Mouse (Mus musculus) retina, postnatal 7 days (tissue): ENCODE data around the gene Osbpl2.
A peak's percentile ranks its signal among the peaks of the same experiment; 100 is the strongest.
"Not testable (repeated sequence)": the region's sequence is repeated elsewhere in the genome, so short reads cannot be mapped to it uniquely, and the experiment has no call there.

Experiments
- DNase-seq: peaks from one replicate; pipeline ENCODE4 v3.0.0-alpha.2; 2012; ENCODE audit warnings: low read depth, low spot score

Gene Osbpl2

GRCm38 (mm10) chr2:180154796-180155195 lies 35.7 kb downstream of the Osbpl2 start:
- no peak for DNase-seq

GRCm38 (mm10) chr2:180158627-180159026 lies 39.5 kb downstream of the Osbpl2 start:
- DNase-seq: no peak

GRCm38 (mm10) chr2:180165855-180166254 lies 46.7 kb downstream of the Osbpl2 start:
- no peak for DNase-seq

DNA sequence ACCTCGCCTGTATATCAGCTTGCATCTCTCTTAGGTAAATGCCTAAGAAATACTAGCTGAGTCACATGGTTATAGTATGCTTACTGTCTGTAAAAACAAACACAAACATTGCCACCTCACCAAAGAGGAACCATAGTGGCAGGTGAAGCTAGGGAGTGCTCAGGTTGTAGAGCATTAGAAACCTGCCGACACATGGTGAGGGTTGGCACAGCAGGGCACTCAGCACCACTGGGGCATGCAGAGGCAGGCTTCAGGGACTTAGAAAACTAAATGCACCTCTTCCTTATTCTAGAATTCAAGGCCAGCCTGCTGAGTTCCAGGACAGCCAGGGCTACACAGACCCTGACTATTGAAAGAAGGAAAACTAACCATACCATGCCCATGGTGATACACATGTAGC lies 47.8 kb downstream of the Osbpl2 start:
- no peak for DNase-seq

DNA sequence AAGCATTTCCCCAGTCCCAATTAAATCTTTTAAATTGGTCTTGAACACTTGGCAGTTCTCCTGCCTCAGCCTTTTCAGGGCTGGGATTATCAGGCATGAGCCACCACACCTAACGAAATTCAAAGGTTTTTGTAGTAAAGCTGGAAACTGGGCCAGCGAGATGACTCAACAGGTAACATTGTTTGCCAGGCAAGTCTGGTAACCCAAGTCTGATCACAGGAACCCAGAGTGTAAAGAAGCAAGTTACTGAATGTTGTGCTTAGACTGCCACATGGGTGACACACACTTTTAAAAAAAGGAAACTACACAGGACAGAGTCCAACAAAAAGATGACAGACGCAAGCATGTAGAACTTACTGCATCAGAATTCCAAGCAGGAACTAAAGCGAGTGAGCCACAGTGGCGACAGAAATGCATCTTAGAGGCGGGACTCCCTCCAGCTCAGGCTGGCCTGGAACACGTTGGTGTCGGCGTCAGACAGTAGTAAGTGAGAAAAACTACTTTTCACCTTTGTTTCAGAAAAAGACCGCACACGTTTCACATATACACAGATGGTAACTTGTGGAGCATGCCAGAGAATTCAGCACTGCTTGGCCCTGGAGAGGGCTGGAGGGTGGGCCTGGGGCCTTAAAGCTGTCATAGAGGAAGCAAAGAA lies 51.2 kb downstream of the Osbpl2 start:
- no peak for DNase-seq

DNA sequence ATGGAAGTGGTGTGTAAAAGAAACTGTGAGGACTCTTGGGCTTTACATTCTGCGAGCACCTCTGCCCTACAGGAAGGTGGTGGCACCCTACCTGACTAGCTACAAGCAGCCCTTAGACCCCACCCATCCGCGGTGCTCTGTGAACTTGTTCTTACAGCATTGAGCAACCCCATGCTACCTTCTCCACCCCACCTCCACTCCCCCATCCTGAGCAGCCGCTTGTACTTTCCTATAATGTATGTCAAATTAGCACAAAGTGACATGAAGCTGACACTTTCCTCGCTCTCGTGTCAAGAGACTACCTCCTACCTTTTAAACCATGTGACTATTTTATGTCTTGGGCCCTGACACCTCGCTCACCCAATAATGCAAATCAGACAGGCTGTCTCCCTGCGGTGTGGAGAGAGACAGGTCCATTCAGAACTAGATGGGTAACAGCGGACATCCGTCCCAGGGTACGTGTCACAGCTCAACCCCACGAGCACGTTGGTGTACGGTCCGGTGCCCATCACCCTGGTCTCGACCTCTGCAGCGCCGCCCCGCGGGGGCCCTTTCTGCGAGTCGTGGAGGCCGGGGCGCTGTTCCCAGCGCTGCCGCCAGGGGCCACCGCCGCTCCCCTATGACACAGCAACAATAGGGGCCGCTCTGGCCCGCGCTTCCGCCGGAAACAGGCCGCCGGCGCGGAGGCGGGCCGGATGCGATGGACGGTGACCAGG lies 51.9 kb downstream of the Osbpl2 start, which contains the start of gene Adrm1:
Adrm1 (plus strand) TSS at position 680 of the 716 bp plus-strand sequence.
- DNase-seq: peak; percentile 94

GRCm38 (mm10) chr2:180171522-180172070 lies 52.5 kb downstream of the Osbpl2 start:
- DNase-seq: no peak

- no peak for DNase-seq
Measured at GRCm38 (mm10) chr2:180172152-180172551, 53.0 kb downstream of the Osbpl2 start.

DNA sequence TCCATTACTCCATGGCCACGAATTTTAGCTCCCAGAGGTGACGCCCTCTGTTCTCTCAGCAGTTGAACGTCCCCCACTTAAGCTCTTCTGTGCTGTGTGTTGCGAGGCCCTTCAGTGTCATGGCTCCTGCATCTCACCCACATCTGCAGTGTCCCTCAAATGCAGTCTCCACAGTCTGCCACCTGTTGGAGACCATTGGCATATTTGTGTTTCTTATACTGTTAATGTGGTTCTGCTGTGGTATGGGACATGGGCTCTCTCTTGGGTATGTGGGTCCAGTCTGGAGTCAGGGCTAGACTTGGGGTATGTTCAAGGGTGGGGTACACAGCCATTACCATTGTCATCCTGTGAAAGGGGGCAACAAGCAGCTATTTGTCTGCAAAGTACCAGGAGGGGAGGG lies 54.1 kb downstream of the Osbpl2 start:
- no peak for DNase-seq

- DNase-seq: not testable (repeated sequence)
Measured at GRCm38 (mm10) chr2:180173711-180174110, 54.6 kb downstream of the Osbpl2 start.

DNA sequence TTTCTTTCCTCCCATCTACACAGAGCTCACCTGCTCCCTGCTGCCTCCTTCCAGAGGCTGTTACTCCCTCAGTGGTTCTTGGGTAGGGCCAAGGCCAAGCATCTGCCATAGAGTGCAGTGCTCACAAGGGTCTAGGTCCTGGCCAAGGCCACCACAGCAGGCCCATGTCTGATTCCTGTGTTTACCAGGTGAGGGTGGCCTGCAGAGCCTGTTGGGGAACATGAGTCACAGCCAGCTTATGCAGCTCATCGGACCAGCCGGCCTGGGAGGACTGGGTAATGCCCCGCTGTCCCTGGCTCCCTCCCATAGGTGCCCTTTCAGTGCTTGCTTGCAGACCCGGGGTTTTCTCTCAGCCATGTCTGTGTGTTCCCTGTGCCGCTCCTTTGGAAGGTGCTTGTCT lies 55.0 kb downstream of the Osbpl2 start:
- DNase-seq: no peak

- no peak for DNase-seq
Measured at GRCm38 (mm10) chr2:180175725-180176124, 56.6 kb downstream of the Osbpl2 start.

- DNase-seq: no peak
Measured at GRCm38 (mm10) chr2:180181542-180181941, 62.4 kb downstream of the Osbpl2 start.

GRCm38 (mm10) chr2:180184011-180184751 lies 65.1 kb downstream of the Osbpl2 start:
- DNase-seq: no peak

DNA sequence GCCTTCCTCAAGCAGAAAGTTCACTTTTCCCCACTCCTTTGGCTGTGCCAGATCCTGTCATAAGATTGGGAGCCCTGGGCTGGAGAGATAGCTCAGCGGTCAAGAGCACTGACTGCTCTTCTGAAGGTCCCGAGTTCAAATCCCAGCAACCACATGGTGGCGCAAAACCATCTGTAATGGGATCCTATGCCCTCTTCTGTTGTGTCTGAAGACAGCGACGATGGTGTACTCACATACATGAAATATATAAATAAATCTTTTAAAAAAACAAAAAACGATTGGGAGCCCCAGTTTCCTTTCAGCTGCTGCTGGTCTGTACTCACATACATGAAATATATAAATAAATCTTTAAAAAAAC lies 65.6 kb downstream of the Osbpl2 start:
- DNase-seq: no peak

- no peak for DNase-seq
Measured at GRCm38 (mm10) chr2:180185686-180186085, 66.6 kb downstream of the Osbpl2 start.

GRCm38 (mm10) chr2:180187362-180187761 lies 68.3 kb downstream of the Osbpl2 start:
- no peak for DNase-seq

DNA sequence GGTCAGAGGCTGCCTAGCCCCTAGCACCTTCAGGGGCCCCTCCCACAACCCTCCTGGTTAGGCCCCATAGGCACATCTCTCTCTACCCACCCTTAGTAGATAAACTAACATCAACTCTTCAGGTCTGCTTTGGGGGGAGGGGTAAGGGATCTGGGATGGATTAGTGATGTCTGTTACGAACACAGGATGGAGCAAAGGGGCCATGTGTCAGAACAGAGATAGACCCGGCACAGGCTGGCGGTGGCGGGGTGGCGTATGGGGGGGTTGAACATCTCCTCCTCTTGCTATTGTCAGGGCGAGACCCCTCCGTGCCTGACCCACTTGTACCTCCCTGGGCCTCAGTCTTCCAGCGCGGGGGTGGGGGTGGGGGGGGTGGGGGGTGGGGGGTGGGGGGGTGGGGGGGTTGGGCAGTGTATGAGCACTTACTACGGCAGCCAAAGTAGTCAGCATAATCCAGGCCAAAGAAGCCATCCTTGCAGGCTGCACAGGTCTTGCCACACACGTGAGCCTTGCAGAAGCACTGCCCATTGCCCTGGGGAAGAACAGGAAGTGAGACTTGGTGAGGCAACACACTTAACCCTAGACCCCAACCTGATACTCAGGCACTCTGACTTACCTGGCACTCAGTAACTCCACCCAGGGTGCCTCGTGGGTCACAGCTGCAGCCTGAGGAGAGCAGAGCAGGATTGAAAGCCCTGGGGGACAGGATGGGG lies 77.7 kb downstream of the Osbpl2 start:
- DNase-seq: no peak

- no peak for DNase-seq
Measured at GRCm38 (mm10) chr2:180197323-180198037, 78.4 kb downstream of the Osbpl2 start.

- no peak for DNase-seq
Measured at GRCm38 (mm10) chr2:180198782-180199181, 79.7 kb downstream of the Osbpl2 start.

- no peak for DNase-seq
Measured at GRCm38 (mm10) chr2:180200681-180201080, 81.6 kb downstream of the Osbpl2 start.
